Mouse (Mus musculus): Measurements from ENCODE around the gene Cxcl3.

GRCm38 (mm10) chr5:90819756-90820155, 33.9 kb downstream of the Cxcl3 start:
- TF ChIP-seq CTCF (IDR thresholded peaks at IDR 0.05; ENCODE audit: low read depth, low read length) (no peak), TAL1 (conservative IDR thresholded peaks at IDR 0.05; ENCODE audit: low read depth, low read length) (no peak)
